Mouse (Mus musculus) MEL (cell line): ENCODE data around the gene Gpm6b. TPM values are rescaled to one million over a fixed set of nuclear protein-coding genes. Genes with fewer than 3 reads are reported as not detected.

ENCODE experiments used
- DNase-seq: peaks from one replicate; pipeline ENCODE4 v3.0.0; 2011; ENCODE audit warnings: low read depth, low spot score
- H3K27ac ChIP-seq: 2 replicates; pipeline ENCODE4 v1.5.1; 2012; ENCODE audit warnings: low read depth, mild to moderate bottlenecking, control low read depth, low read length, moderate library complexity; ENCODE audit not compliant: control insufficient read depth
- H3K27me3 ChIP-seq, 2 experiments: fragments of 150-350 bp in 1 of 2; sonication (generic) in 1 of 2; 2 replicates each; pipeline ENCODE4 v1.6.1; 2012; ENCODE audit warnings: low read length in 2 of 2, mild to moderate bottlenecking in 2 of 2, improper control_type of control experiment in 1 of 2, moderate library complexity in 1 of 2; ENCODE audit not compliant: insufficient read depth in 2 of 2, control insufficient read depth in 1 of 2
- H3K36me3 ChIP-seq, 2 experiments: 2 replicates each; pipeline ENCODE4 v1.6.1; 2012 to 2014; ENCODE audit warnings: low read length in 2 of 2, improper control_type of control experiment in 1 of 2, inconsistent platforms in 1 of 2, mild to moderate bottlenecking in 1 of 2; ENCODE audit not compliant: insufficient read depth in 2 of 2, control insufficient read depth in 1 of 2
- H3K4me1 ChIP-seq, 2 experiments: fragments of 150-350 bp in 1 of 2; sonication (generic) in 1 of 2; 2 replicates each; pipeline ENCODE4 v1.6.1; 2012; ENCODE audit warnings: low read length in 2 of 2, improper control_type of control experiment in 1 of 2, mild to moderate bottlenecking in 1 of 2; ENCODE audit not compliant: insufficient read depth in 2 of 2, control insufficient read depth in 1 of 2
- H3K4me3 ChIP-seq, 2 experiments: fragments of 150-350 bp in 1 of 2; sonication (generic) in 1 of 2; 2 replicates each; pipeline ENCODE4 v1.5.1; 2012; ENCODE audit warnings: low read depth in 2 of 2, low read length in 2 of 2, mild to moderate bottlenecking in 2 of 2, moderate library complexity in 2 of 2, control low read depth in 1 of 2, improper control_type of control experiment in 1 of 2; ENCODE audit not compliant: control insufficient read depth in 1 of 2, insufficient read depth in 1 of 2
- H3K79me2 ChIP-seq: 2 replicates; pipeline ENCODE4 v1.6.1; 2012; ENCODE audit warnings: mild to moderate bottlenecking, low read length, moderate library complexity; ENCODE audit not compliant: control insufficient read depth, poor library complexity, insufficient read depth
- H3K9ac ChIP-seq: 2 replicates; pipeline ENCODE4 v1.6.1; 2012; ENCODE audit warnings: low read depth, mild to moderate bottlenecking, control low read depth, low read length, moderate library complexity; ENCODE audit not compliant: control insufficient read depth, poor library complexity, severe bottlenecking
- H3K9me3 ChIP-seq: fragments of 150-350 bp; sonication (generic); replicated peaks from 2 replicates; pipeline ENCODE4 v1.6.1; 2012; ENCODE audit warnings: mild to moderate bottlenecking, low read length, improper control_type of control experiment, moderate library complexity; ENCODE audit not compliant: insufficient read depth
- CHD1 ChIP-seq: IDR thresholded peaks from 2 replicates; pipeline ENCODE4 v1.6.1; 2012; ENCODE audit warnings: low read depth, mild to moderate bottlenecking, inconsistent platforms, low read length, improper control_type of control experiment
- GATA1 ChIP-seq: IDR thresholded peaks from 2 replicates; pipeline ENCODE4 v1.6.1; 2011; ENCODE audit warnings: low read depth, low read length, improper control_type of control experiment
- JUND ChIP-seq: IDR thresholded peaks from 2 replicates; pipeline ENCODE4 v1.6.1; 2011; ENCODE audit warnings: low read depth, mild to moderate bottlenecking, improper control_type of control experiment, low read length
- MAFK ChIP-seq: IDR thresholded peaks from 2 replicates; pipeline ENCODE4 v1.6.1; 2011; ENCODE audit warnings: low read depth, mild to moderate bottlenecking, low read length, improper control_type of control experiment, borderline replicate concordance
- MAX ChIP-seq: IDR thresholded peaks from 2 replicates; pipeline ENCODE4 v1.6.1; 2011; ENCODE audit warnings: low read length, improper control_type of control experiment
- MAZ ChIP-seq: IDR thresholded peaks from 2 replicates; pipeline ENCODE4 v1.6.1; 2012; ENCODE audit warnings: low read depth, mild to moderate bottlenecking, inconsistent platforms, low read length, improper control_type of control experiment
- MEF2A ChIP-seq: IDR thresholded peaks from 2 replicates; pipeline ENCODE4 v1.6.1; 2014; ENCODE audit warnings: low read depth, mild to moderate bottlenecking, inconsistent platforms, low read length, improper control_type of control experiment; ENCODE audit not compliant: poor library complexity, insufficient replicate concordance, severe bottlenecking; ENCODE audit errors: extremely low read depth
- MXI1 ChIP-seq: IDR thresholded peaks from 2 replicates; pipeline ENCODE4 v1.6.1; 2011; ENCODE audit warnings: mild to moderate bottlenecking, low read depth, low read length, improper control_type of control experiment
- MYB ChIP-seq: IDR thresholded peaks from 2 replicates; pipeline ENCODE4 v1.6.1; 2011; ENCODE audit warnings: mild to moderate bottlenecking, low read depth, low read length, improper control_type of control experiment
- NRF1 ChIP-seq: IDR thresholded peaks from 2 replicates; pipeline ENCODE4 v1.6.1; 2014; ENCODE audit warnings: low read depth, mild to moderate bottlenecking, inconsistent platforms, low read length, improper control_type of control experiment, moderate library complexity; ENCODE audit not compliant: poor library complexity, insufficient read depth, severe bottlenecking
- POLR2AphosphoS5 ChIP-seq: IDR thresholded peaks from 2 replicates; pipeline ENCODE4 v1.6.1; 2012; ENCODE audit warnings: low read depth, borderline replicate concordance, mild to moderate bottlenecking, inconsistent platforms, low read length, moderate library complexity, mixed read lengths
- SIN3A ChIP-seq: IDR thresholded peaks from 2 replicates; pipeline ENCODE4 v1.6.1; 2012; ENCODE audit warnings: low read length, improper control_type of control experiment, inconsistent platforms
- TAL1 ChIP-seq: IDR thresholded peaks from 2 replicates; pipeline ENCODE4 v1.6.1; 2012; ENCODE audit warnings: mild to moderate bottlenecking, inconsistent platforms, low read length, moderate library complexity, mixed read lengths
- ZKSCAN1 ChIP-seq: IDR thresholded peaks from 2 replicates; pipeline ENCODE4 v1.6.1; 2012; ENCODE audit warnings: low read depth, mild to moderate bottlenecking, inconsistent platforms, low read length, improper control_type of control experiment, moderate library complexity
- ZNF384 ChIP-seq: IDR thresholded peaks from 2 replicates; pipeline ENCODE4 v1.6.1; 2012; ENCODE audit warnings: low read depth, mild to moderate bottlenecking, inconsistent platforms, low read length, improper control_type of control experiment
- polyA plus RNA-seq, 2 experiments: library from polyadenylated mRNA; stranded (reverse) in 1 of 2; unstranded in 1 of 2; fragments of >175 nt in 1 of 2; fragments of >200 nt in 1 of 2; gene quantifications; 2 replicates each; pipeline versions ENCODE4 v1.2.1 to v1.2.4; 2012; ENCODE audit warnings: low replicate concordance in 2 of 2, low read depth in 1 of 2; ENCODE audit not compliant: insufficient read length in 2 of 2, insufficient read depth in 1 of 2, missing spikeins in 1 of 2
- total RNA-seq: library from RNA; depleted of rRNA; stranded (reverse); fragments of 300-350 nt; gene quantifications from 2 replicates; pipeline ENCODE4 v1.2.3, GENCODE M21; 2012

Gpm6b gene
- total and polyA plus RNA-seq, 3 experiments = 4.9 to 13.2 TPM; not detected in 1

DNA sequence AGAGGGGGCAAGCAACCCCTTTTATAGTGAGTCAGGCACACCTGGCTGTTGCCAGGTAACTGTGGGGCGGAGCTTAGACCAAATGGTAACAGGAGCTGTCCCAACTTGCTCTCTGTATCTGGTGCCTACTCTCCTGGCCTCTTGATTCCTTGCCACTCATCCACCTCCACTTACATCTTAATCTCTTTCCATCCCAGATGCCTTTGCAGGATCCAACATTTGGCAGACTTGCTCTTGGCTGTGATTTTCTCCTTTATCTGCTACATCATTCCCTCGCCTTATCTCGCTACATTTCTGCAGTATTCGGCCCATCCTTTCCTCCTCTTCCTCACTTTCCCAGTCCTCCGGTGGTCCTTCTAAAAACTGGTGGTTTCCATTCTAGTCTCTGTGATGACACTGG lies 99.6 kb downstream of the Gpm6b start:
- no peaks in the 10 kb centered on the region for H3K79me2 ChIP-seq
- no peak overlapping the region for H3K4me3 ChIP-seq
- no peaks in the 10 kb centered on the region for H3K4me1 ChIP-seq
- no peaks in the 10 kb centered on the region; a peak in 1 of 4 replicates for H3K36me3 ChIP-seq
- DNase-seq = no peak
- no peak overlapping the region for H3K27ac ChIP-seq
- no peak for TF ChIP-seq POLR2AphosphoS5
- no peak for TF ChIP-seq MAZ
- no peak for TF ChIP-seq MYB
- TF ChIP-seq MAX = no peak
- no peak for TF ChIP-seq JUND
- TF ChIP-seq CHD1 = no peak
- no peak for TF ChIP-seq ZNF384
- TF ChIP-seq ZKSCAN1 = no peak
- TF ChIP-seq MEF2A = no peak
- TF ChIP-seq MXI1 = no peak
- TF ChIP-seq GATA1 = no peak
- no peak for TF ChIP-seq NRF1
- no peak for TF ChIP-seq MAFK
- no peak for TF ChIP-seq TAL1
- H3K27me3 ChIP-seq = no peaks in the 10 kb centered on the region
- no peak overlapping the region for H3K9ac ChIP-seq
- H3K9me3 ChIP-seq = no peaks in the 10 kb centered on the region

DNA sequence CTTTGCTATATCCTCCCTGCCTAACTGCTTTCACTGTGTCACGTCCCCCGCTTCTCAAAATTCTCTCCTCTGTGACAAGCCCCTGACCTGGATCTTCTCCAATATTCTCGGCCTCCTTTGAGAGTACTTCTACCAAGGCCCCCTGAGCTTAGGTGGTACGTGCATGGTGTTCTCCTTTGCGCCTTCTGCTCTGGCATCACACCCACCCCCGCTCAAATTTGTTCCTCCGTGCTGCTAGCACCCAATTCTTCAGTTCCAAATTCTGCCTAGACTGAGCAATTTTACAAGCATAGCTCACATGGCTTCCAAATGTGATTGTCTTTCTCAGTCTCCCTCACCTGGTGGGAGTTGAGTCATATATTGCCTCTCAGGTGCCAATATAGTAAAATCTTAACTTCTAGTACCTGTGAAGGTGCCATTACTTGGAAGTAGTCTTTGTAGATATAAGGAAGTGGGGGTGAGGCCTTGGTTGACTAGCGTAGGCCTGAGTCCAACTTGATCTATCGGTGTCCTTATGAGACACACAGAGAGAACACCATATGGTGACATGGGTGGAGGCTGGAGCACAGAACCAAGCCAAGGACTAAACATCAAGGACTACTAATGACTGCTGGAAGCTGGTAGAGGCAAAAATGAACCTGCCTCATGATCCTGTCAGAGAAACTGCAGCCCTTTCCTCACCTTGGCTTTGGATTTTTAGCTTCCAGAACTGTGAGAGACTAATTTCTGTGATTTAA lies 100.2 kb downstream of the Gpm6b start:
- TF ChIP-seq SIN3A (no peak), MAX (no peak), NRF1 (no peak)
- H3K9me3 ChIP-seq = no peaks in the 10 kb centered on the region
- H3K9ac ChIP-seq = no peak overlapping the region
- no peaks in the 10 kb centered on the region for H3K79me2 ChIP-seq
- H3K4me1 ChIP-seq = no peaks in the 10 kb centered on the region
- DNase-seq = no peak
- H3K27ac ChIP-seq = no peak overlapping the region
- H3K36me3 ChIP-seq = no peaks in the 10 kb centered on the region; a peak in 1 of 4 replicates
- H3K27me3 ChIP-seq = no peaks in the 10 kb centered on the region
- H3K4me3 ChIP-seq = no peak overlapping the region
